Mouse (Mus musculus) CH12.LX (cell line): Measurements from ENCODE around the gene Polr2i. TPM values are rescaled to one million over a fixed set of nuclear protein-coding genes. Genes with fewer than 3 reads are reported as not detected.

Experiments used
- DNase-seq: peaks from one replicate; pipeline ENCODE4 v3.0.0-alpha.2; 2013; ENCODE audit errors: extremely low read depth
- H3K27ac ChIP-seq: 2 replicates; pipeline ENCODE4 v1.5.1; 2012; ENCODE audit warnings: low read depth, mild to moderate bottlenecking, control low read depth, moderate library complexity; ENCODE audit not compliant: insufficient read depth
- H3K27me3 ChIP-seq: replicated peaks from 2 replicates; pipeline ENCODE3; 2012; ENCODE audit warnings: inconsistent platforms
- H3K36me3 ChIP-seq, 2 experiments: replicated peaks in 1 of 2; 2 replicates each; pipeline versions ENCODE3 to v1.6.1; 2012; ENCODE audit warnings: inconsistent platforms in 1 of 2, low read length in 1 of 2, mild to moderate bottlenecking in 1 of 2, mixed read lengths in 1 of 2, moderate library complexity in 1 of 2; ENCODE audit not compliant: control insufficient read depth in 1 of 2, insufficient read depth in 1 of 2
- H3K4me1 ChIP-seq, 2 experiments: 2 replicates each; pipeline ENCODE4 v1.6.1; 2012; ENCODE audit warnings: inconsistent platforms in 1 of 2, moderate library complexity in 1 of 2; ENCODE audit not compliant: insufficient read depth in 2 of 2, control insufficient read depth in 1 of 2
- H3K4me2 ChIP-seq: 2 replicates; pipeline ENCODE4 v1.6.1; 2012; ENCODE audit warnings: low read depth, mild to moderate bottlenecking, control low read depth; ENCODE audit not compliant: poor library complexity, insufficient read depth, severe bottlenecking
- H3K4me3 ChIP-seq, 3 experiments: fragments of 150-350 bp in 1 of 3; sonication (generic) in 1 of 3; replicated peaks in 1 of 3; 2 replicates each; pipeline versions ENCODE3 to v1.5.1; 2011 to 2012; ENCODE audit warnings: low read depth in 2 of 3, low read length in 2 of 3, mild to moderate bottlenecking in 2 of 3, moderate library complexity in 2 of 3, control low read depth in 1 of 3, improper control_type of control experiment in 1 of 3, inconsistent platforms in 1 of 3, mixed read lengths in 1 of 3; ENCODE audit not compliant: poor library complexity in 1 of 3
- H3K79me2 ChIP-seq: replicated peaks from 2 replicates; pipeline ENCODE4 v1.6.1; 2012; ENCODE audit warnings: mild to moderate bottlenecking, moderate library complexity; ENCODE audit not compliant: control insufficient read depth, poor library complexity, insufficient read depth, severe bottlenecking; ENCODE audit errors: extremely low read depth
- H3K9ac ChIP-seq: 2 replicates; pipeline ENCODE4 v1.6.1; 2012; ENCODE audit warnings: low read depth, mild to moderate bottlenecking, control low read depth, moderate library complexity; ENCODE audit not compliant: insufficient read depth
- H3K9me3 ChIP-seq: replicated peaks from 2 replicates; pipeline ENCODE3; 2012; ENCODE audit warnings: low read length, inconsistent platforms, mixed read lengths
- CHD1 ChIP-seq: IDR thresholded peaks from 2 replicates; pipeline ENCODE4 v1.6.1; 2012; ENCODE audit warnings: low read depth, low read length, improper control_type of control experiment, inconsistent platforms
- CHD2 ChIP-seq: IDR thresholded peaks from 2 replicates; pipeline ENCODE4 v1.6.1; 2011; ENCODE audit warnings: low read length, improper control_type of control experiment
- E2F4 ChIP-seq: IDR thresholded peaks from 2 replicates; pipeline ENCODE4 v1.6.1; 2011; ENCODE audit warnings: low read depth, low read length, improper control_type of control experiment; ENCODE audit not compliant: insufficient replicate concordance
- GABPA ChIP-seq: IDR thresholded peaks from 2 replicates; pipeline ENCODE4 v1.6.1; 2012; ENCODE audit warnings: low read depth, low read length, improper control_type of control experiment, inconsistent platforms; ENCODE audit not compliant: insufficient replicate concordance
- MAZ ChIP-seq: IDR thresholded peaks from 2 replicates; pipeline ENCODE4 v1.6.1; 2012; ENCODE audit warnings: low read depth, mild to moderate bottlenecking, inconsistent platforms, low read length, improper control_type of control experiment, moderate library complexity
- MEF2A ChIP-seq: IDR thresholded peaks from 2 replicates; pipeline ENCODE4 v1.6.1; 2014; ENCODE audit warnings: low read depth, mild to moderate bottlenecking, inconsistent platforms, low read length, improper control_type of control experiment, borderline replicate concordance
- MXI1 ChIP-seq: IDR thresholded peaks from 2 replicates; pipeline ENCODE4 v1.6.1; 2011; ENCODE audit warnings: mild to moderate bottlenecking, low read depth, low read length, improper control_type of control experiment
- NELFE ChIP-seq: IDR thresholded peaks from 2 replicates; pipeline ENCODE4 v1.6.1; 2011; ENCODE audit warnings: low read depth, low read length, improper control_type of control experiment
- PAX5 ChIP-seq: IDR thresholded peaks from 2 replicates; pipeline ENCODE4 v1.6.1; 2012; ENCODE audit warnings: low read length, inconsistent platforms, mixed read lengths
- POLR2A ChIP-seq: IDR thresholded peaks from 2 replicates; pipeline ENCODE4 v1.6.1; 2011; ENCODE audit warnings: low read depth, mild to moderate bottlenecking, improper control_type of control experiment, low read length
- RCOR1 ChIP-seq: conservative IDR thresholded peaks from 2 replicates; pipeline ENCODE4 v1.6.1; 2012; ENCODE audit warnings: low read depth, mild to moderate bottlenecking, inconsistent platforms, low read length, improper control_type of control experiment
- SMC3 ChIP-seq: IDR thresholded peaks from 2 replicates; pipeline ENCODE4 v1.6.1; 2011; ENCODE audit warnings: low read depth, low read length, improper control_type of control experiment
- TBP ChIP-seq: conservative IDR thresholded peaks from 2 replicates; pipeline ENCODE4 v1.6.1; 2011; ENCODE audit warnings: low read depth, low read length, improper control_type of control experiment
- UBTF ChIP-seq: IDR thresholded peaks from 2 replicates; pipeline ENCODE4 v1.6.1; 2012; ENCODE audit warnings: low read depth, mild to moderate bottlenecking, inconsistent platforms, low read length, improper control_type of control experiment, moderate library complexity
- USF1 ChIP-seq: IDR thresholded peaks from 2 replicates; pipeline ENCODE4 v1.6.1; 2014; ENCODE audit warnings: low read depth, mild to moderate bottlenecking, inconsistent platforms, low read length, improper control_type of control experiment
- USF2 ChIP-seq: conservative IDR thresholded peaks from 2 replicates; pipeline ENCODE4 v1.6.1; 2011; ENCODE audit warnings: low read depth, low read length, improper control_type of control experiment
- ZKSCAN1 ChIP-seq: IDR thresholded peaks from 2 replicates; pipeline ENCODE4 v1.6.1; 2012; ENCODE audit warnings: low read depth, inconsistent platforms, low read length, improper control_type of control experiment, borderline replicate concordance
- ZMIZ1 ChIP-seq: IDR thresholded peaks from 2 replicates; pipeline ENCODE4 v1.6.1; 2012; ENCODE audit warnings: low read depth, mild to moderate bottlenecking, inconsistent platforms, low read length, improper control_type of control experiment
- dilution Hi-C: fragments of 300-500 bp; cut with MboI; formaldehyde crosslinking; loops from 2 replicates; pipeline ENCODE4 v1.14.3; 2020; ENCODE audit warnings: low sequenced_read_pairs; ENCODE audit not compliant: extremely low pct_unique_long_range_greater_than_20kb, extremely low pct_ligation_motif_present
- in situ Hi-C: fragments of 300-500 bp; cut with MboI; formaldehyde crosslinking; loops from 3 replicates; pipeline ENCODE4 v1.14.3; 2019; ENCODE audit warnings: low sequenced_read_pairs, low pct_ligation_motif_present, low pct_unique_long_range_greater_than_20kb, mixed read lengths
- polyA plus RNA-seq: library from polyadenylated mRNA; unstranded; fragments of >175 nt; gene quantifications from 2 replicates; pipeline ENCODE4 v1.2.1, GENCODE M21; 2012; ENCODE audit warnings: low read depth; ENCODE audit not compliant: insufficient read length
- total RNA-seq, 2 experiments: library from RNA; depleted of rRNA; stranded (reverse); fragments of 300-350 nt in 1 of 2; fragments of >200 nt in 1 of 2; gene quantifications; 2 replicates each; pipeline ENCODE4 v1.2.3; 2012 to 2014

Polr2i gene
- total and polyA plus RNA-seq, 3 experiments = 62.9 to 83.6 (median 75.4) TPM

DNA sequence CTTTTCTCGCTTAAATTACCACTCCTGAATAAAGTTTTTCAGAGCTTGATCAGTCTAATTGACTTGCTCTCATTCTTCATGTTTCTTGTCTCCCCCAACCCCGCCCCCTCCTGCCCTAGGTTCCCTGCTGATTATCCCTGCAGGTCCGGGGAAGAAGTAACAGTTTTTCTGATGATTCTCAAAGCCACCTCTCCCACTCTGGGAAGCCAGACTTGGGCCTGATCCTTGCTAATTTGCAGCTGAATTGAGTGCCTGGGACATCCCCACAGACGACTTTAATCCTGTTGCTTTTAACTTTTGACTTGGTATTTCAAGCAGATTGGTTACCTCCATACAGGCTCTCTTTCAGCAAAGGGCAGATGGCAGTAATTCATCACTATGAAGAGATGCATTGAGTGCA lies 20.7 kb upstream of the Polr2i start:
- H3K4me3 ChIP-seq = no peak overlapping the region
- no peak overlapping the region for H3K9ac ChIP-seq
- H3K27ac ChIP-seq = no peak overlapping the region
- DNase-seq = no peak
- dilution Hi-C loops = no loop called here
- in situ Hi-C loops = no loop called here
- H3K4me1 ChIP-seq = no peaks in the 10 kb centered on the region
- H3K4me2 ChIP-seq = no peak overlapping the region
- H3K9me3 ChIP-seq = no peaks in the 10 kb centered on the region
- H3K36me3 ChIP-seq = no peaks in the 10 kb centered on the region
- TF ChIP-seq MXI1 = no peak
- H3K79me2 ChIP-seq = no peaks in the 10 kb centered on the region
- H3K27me3 ChIP-seq = peaks cover 3% of the 10 kb centered on the region

DNA sequence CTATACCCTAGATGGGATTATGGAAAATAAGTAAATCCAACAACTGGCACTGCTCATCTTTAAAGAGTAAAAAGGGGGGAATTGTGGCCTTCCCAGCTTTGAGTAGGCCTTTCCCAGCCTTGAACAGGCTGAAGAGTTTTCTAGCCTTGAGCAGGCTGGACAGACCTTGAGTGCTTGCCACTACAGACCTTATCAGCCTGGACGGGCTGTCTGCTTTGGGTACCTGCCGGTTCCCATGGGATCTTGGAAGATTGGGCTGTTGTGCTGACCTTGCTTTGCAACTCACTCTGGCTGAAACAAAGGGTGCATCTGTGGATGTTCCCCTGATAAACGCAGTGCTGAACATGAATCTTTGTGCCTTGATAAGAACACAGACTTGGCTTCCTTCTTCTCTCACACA lies 17.9 kb upstream of the Polr2i start:
- H3K27me3 ChIP-seq = peaks cover 3% of the 10 kb centered on the region
- no peak overlapping the region for H3K4me3 ChIP-seq
- H3K9me3 ChIP-seq = no peaks in the 10 kb centered on the region
- DNase-seq = no peak
- no peaks in the 10 kb centered on the region for H3K79me2 ChIP-seq
- dilution Hi-C loops = no loop called here
- no peak overlapping the region for H3K27ac ChIP-seq
- in situ Hi-C loops = no loop called here
- H3K4me2 ChIP-seq = no peak overlapping the region
- TF ChIP-seq CHD2 (no peak), PAX5 (no peak), SMC3 (no peak), ZKSCAN1 (no peak), NELFE (no peak), MXI1 (no peak), POLR2A (no peak), TBP (no peak), MEF2A (no peak), RCOR1 (no peak), USF2 (no peak), GABPA (no peak), CHD1 (no peak), UBTF (no peak)
- no peaks in the 10 kb centered on the region for H3K36me3 ChIP-seq
- H3K4me1 ChIP-seq = peaks cover 4 to 6% of the 10 kb centered on the region in 2 experiments
- H3K9ac ChIP-seq = no peak overlapping the region

DNA sequence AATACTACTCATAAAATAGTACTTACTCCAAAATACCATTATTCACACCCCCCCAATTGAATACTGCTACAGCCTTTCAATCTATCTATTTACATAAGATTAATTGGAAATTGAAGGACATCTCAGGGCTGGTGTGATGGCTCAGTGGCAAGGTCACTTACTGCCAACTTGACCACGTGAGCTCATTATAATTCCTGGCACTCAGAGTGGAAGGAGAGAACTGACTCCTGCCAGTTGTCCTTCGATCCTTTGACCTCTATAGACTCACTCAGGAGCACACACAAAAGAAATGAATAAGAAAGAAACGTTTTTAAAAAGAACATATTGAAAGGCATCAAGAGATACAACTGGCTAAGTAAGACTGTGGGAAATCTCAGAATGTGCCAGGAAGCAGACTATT lies 15.9 kb upstream of the Polr2i start:
- Histone ChIP-seq H3K4me3 (no peak overlapping the region), H3K27ac (no peak overlapping the region), H3K4me2 (no peak overlapping the region), H3K4me1 (peaks cover 14 to 19% of the 10 kb centered on the region in 2 experiments), H3K27me3 (peaks cover 3% of the 10 kb centered on the region), H3K36me3 (no peaks in the 10 kb centered on the region), H3K9me3 (no peaks in the 10 kb centered on the region), H3K79me2 (no peaks in the 10 kb centered on the region), H3K9ac (no peak overlapping the region)
- TF ChIP-seq PAX5 (no peak), MEF2A (no peak), E2F4 (no peak), MAZ (no peak), CHD1 (no peak), ZMIZ1 (no peak), USF1 (no peak)
- DNase-seq = no peak
- in situ Hi-C loops = loop anchor here (5.0 kb wide), 1 partner anchor 34 kb away; the partner anchor contains the start of gene Cox7a1
- dilution Hi-C loops = no loop called here
